Mouse (Mus musculus) brain, embryonic 14.5 days (tissue): Measurements from ENCODE around the gene Slc28a1.

ENCODE experiments used
- CTCF ChIP-seq: fragments of 200-500 bp; IDR thresholded peaks from 2 replicates; pipeline ENCODE4 v1.5.1; 2012; ENCODE audit warnings: inconsistent platforms, mild to moderate bottlenecking, moderate library complexity, borderline replicate concordance; ENCODE audit not compliant: insufficient read depth, insufficient read length; ENCODE audit errors: extremely low read depth
- POLR2A ChIP-seq: fragments of 200-500 bp; IDR thresholded peaks from 2 replicates; pipeline ENCODE4 v1.6.1; 2012; ENCODE audit warnings: mild to moderate bottlenecking, inconsistent platforms, borderline replicate concordance; ENCODE audit not compliant: poor library complexity, insufficient read depth, insufficient read length, severe bottlenecking; ENCODE audit errors: extremely low read depth

- TF ChIP-seq CTCF (no peak), POLR2A (no peak)
Measured at GRCm38 (mm10) chr7:81134614-81135067, 20.0 kb downstream of the Slc28a1 start.
